Mouse (Mus musculus) hindbrain, postnatal 0 days (tissue): Measurements from ENCODE around the gene Cdh18. TPM values are rescaled to one million over a fixed set of nuclear protein-coding genes. Genes with fewer than 3 reads are reported as not detected.
A peak's percentile ranks its signal among the peaks of the same experiment; 100 is the strongest.

Source experiments
- ATAC-seq: fragments of 200-750 bp; cut with Nextera tagmentation; 2 replicates; pipeline ENCODE4 v1.8.0; 2017; ENCODE audit warnings: mild to moderate bottlenecking, moderate TSS enrichment, moderate library complexity
- DNase-seq: peaks from one replicate; pipeline ENCODE4 v3.0.0-alpha.2; 2015; ENCODE audit warnings: low spot score
- H3K27ac ChIP-seq: fragments of 300-500 bp; sonication (generic); 2 replicates; pipeline ENCODE4 v1.5.1; 2014; ENCODE audit warnings: mild to moderate bottlenecking
- H3K27me3 ChIP-seq: fragments of 300-500 bp; sonication (generic); 2 replicates; pipeline ENCODE4 v1.6.1; 2014; ENCODE audit warnings: low read length, mixed read lengths; ENCODE audit not compliant: insufficient read depth
- H3K36me3 ChIP-seq: fragments of 300-500 bp; sonication (generic); 2 replicates; pipeline ENCODE4 v1.6.1; 2014; ENCODE audit warnings: low read length, mixed read lengths; ENCODE audit not compliant: insufficient read depth
- H3K4me1 ChIP-seq: fragments of 300-500 bp; sonication (generic); 2 replicates; pipeline ENCODE4 v1.6.1; 2014; ENCODE audit warnings: antibody characterized with exemption, low read length, mixed read lengths; ENCODE audit not compliant: insufficient read depth
- H3K4me2 ChIP-seq: fragments of 300-500 bp; sonication (generic); 2 replicates; pipeline ENCODE4 v1.6.1; 2014; ENCODE audit warnings: low read depth, mild to moderate bottlenecking, low read length, moderate library complexity, mixed read lengths
- H3K4me3 ChIP-seq: fragments of 300-500 bp; sonication (generic); 2 replicates; pipeline ENCODE4 v1.5.1; 2014; ENCODE audit warnings: low read length
- H3K9ac ChIP-seq: fragments of 300-500 bp; sonication (generic); replicated peaks from 2 replicates; pipeline ENCODE4 v1.6.1; 2014; ENCODE audit warnings: mild to moderate bottlenecking, low read length, moderate library complexity, mixed read lengths
- H3K9me3 ChIP-seq: fragments of 300-500 bp; sonication (generic); 2 replicates; pipeline ENCODE4 v1.6.1; 2016; ENCODE audit warnings: low read length, mixed read lengths
- CTCF ChIP-seq: IDR thresholded peaks from 2 replicates; pipeline ENCODE4 v1.5.1; 2016; ENCODE audit warnings: antibody characterized with exemption, control low read depth, low read depth
- WGBS: fragments of 180-500 bp; shearing (Covaris S2); extraction: QIAGEN DNeasy Blood & Tissue Kit; methylation state at CpG from one replicate; pipeline ENCODE4 v1.1.7; 2014; 5-methylcytosine and 5-hydroxymethylcytosine counted together
- polyA plus RNA-seq: library from polyadenylated mRNA; unstranded; fragments of >200 nt; fragmentation: Nextera tagmentation; extraction: Ambion mirVana; gene quantifications from 2 replicates; pipeline ENCODE4 v1.2.1, GENCODE M21; 2015
- total RNA-seq: library from RNA; depleted of rRNA; stranded (reverse); fragments of >200 nt; gene quantifications from 2 replicates; pipeline ENCODE4 v1.2.3, GENCODE M21; 2014

Cdh18 gene
- total and polyA plus RNA-seq, 2 experiments from 2014 or later = 12.3 to 61.0 TPM

- no peaks in the 10 kb centered on the region for H3K4me1 ChIP-seq
- H3K9ac ChIP-seq = no peak overlapping the region
- TF ChIP-seq CTCF = no peak
- 43% methylated on average over 5 of the region's 5 CpGs for WGBS
- DNase-seq = no peak
- H3K27me3 ChIP-seq = no peaks in the 10 kb centered on the region
- H3K9me3 ChIP-seq = no peaks in the 10 kb centered on the region
- no peak overlapping the region for H3K4me2 ChIP-seq
- H3K4me3 ChIP-seq = no peak overlapping the region
- no peak overlapping the region for H3K27ac ChIP-seq
- H3K36me3 ChIP-seq = no peaks in the 10 kb centered on the region
- no peak for ATAC-seq
Measured at GRCm38 (mm10) chr15:23016680-23017079, 467.9 kb downstream of the Cdh18 start.

- Histone ChIP-seq H3K4me2 (no peak overlapping the region), H3K36me3 (no peaks in the 10 kb centered on the region), H3K4me3 (no peak overlapping the region), H3K9ac (no peak overlapping the region), H3K4me1 (no peaks in the 10 kb centered on the region), H3K27me3 (no peaks in the 10 kb centered on the region), H3K9me3 (no peaks in the 10 kb centered on the region), H3K27ac (no peak overlapping the region)
- no peak for ATAC-seq
- TF ChIP-seq CTCF = no peak
- no peak for DNase-seq
- WGBS = 59% methylated on average over 2 of the region's 2 CpGs
Measured at GRCm38 (mm10) chr15:23021151-23021550, 472.3 kb downstream of the Cdh18 start.

GRCm38 (mm10) chr15:23022635-23023034 lies 473.8 kb downstream of the Cdh18 start:
- Histone ChIP-seq H3K4me3 (no peak overlapping the region), H3K9me3 (no peaks in the 10 kb centered on the region), H3K9ac (no peak overlapping the region), H3K4me1 (no peaks in the 10 kb centered on the region), H3K4me2 (no peak overlapping the region), H3K27ac (no peak overlapping the region), H3K36me3 (no peaks in the 10 kb centered on the region), H3K27me3 (no peaks in the 10 kb centered on the region)
- no peak for ATAC-seq
- DNase-seq = no peak
- TF ChIP-seq CTCF = no peak

GRCm38 (mm10) chr15:23035551-23036207 lies 486.9 kb downstream of the Cdh18 start:
- WGBS = 1% methylated on average over 14 of the region's 14 CpGs
- no peaks in the 10 kb centered on the region for H3K36me3 ChIP-seq
- ATAC-seq (peak; percentile 84), DNase-seq (peak; percentile 48)
- peak overlapping the region; percentile 74 for H3K4me2 ChIP-seq
- peak overlapping the region; percentile 77 for H3K27ac ChIP-seq
- no peaks in the 10 kb centered on the region for H3K4me1 ChIP-seq
- no peak for TF ChIP-seq CTCF
- H3K4me3 ChIP-seq = peak overlapping the region; percentile 46
- H3K9me3 ChIP-seq = no peaks in the 10 kb centered on the region
- H3K27me3 ChIP-seq = no peaks in the 10 kb centered on the region
- peak overlapping the region; percentile 48 for H3K9ac ChIP-seq

GRCm38 (mm10) chr15:23036208-23037065 lies 487.6 kb downstream of the Cdh18 start:
- Histone ChIP-seq H3K27ac (peak overlapping the region; percentile 77), H3K9me3 (no peaks in the 10 kb centered on the region), H3K4me1 (no peaks in the 10 kb centered on the region), H3K4me3 (peak overlapping the region; percentile 46), H3K27me3 (no peaks in the 10 kb centered on the region), H3K9ac (peak overlapping the region; percentile 48), H3K4me2 (peak overlapping the region; percentile 74), H3K36me3 (no peaks in the 10 kb centered on the region)
- 2% methylated on average over 23 of the region's 23 CpGs for WGBS
- peak; percentile 89 for DNase-seq
- peak; percentile 97 for ATAC-seq
- TF ChIP-seq CTCF = no peak

GRCm38 (mm10) chr15:23037561-23037960 lies 488.7 kb downstream of the Cdh18 start:
- Histone ChIP-seq H3K9ac (peak overlapping the region; percentile 25; the same call in 1 of the 2 replicates), H3K27ac (no peak overlapping the region)
- no peak for ATAC-seq

More at GRCm38 (mm10) chr15:23037561-23037960, 488.7 kb downstream of the Cdh18 start:
- H3K27me3 ChIP-seq = no peaks in the 10 kb centered on the region
- DNase-seq = no peak
- H3K4me3 ChIP-seq = peak overlapping the region; percentile 46
- H3K9me3 ChIP-seq = no peaks in the 10 kb centered on the region
- TF ChIP-seq CTCF = no peak
- no peaks in the 10 kb centered on the region for H3K4me1 ChIP-seq
- no peaks in the 10 kb centered on the region for H3K36me3 ChIP-seq
- peak overlapping the region; percentile 74 for H3K4me2 ChIP-seq
